Mouse (Mus musculus) lung, postnatal 0 days (tissue): ENCODE data around the gene Apbb1. TPM values are rescaled to one million over a fixed set of nuclear protein-coding genes. Genes with fewer than 3 reads are reported as not detected.
A peak's percentile ranks its signal among the peaks of the same experiment; 100 is the strongest.

Source experiments
- ATAC-seq: fragments of 200-750 bp; cut with Nextera tagmentation; 2 replicates; pipeline ENCODE4 v1.8.0; 2017; ENCODE audit warnings: moderate library complexity
- DNase-seq: peaks from one replicate; pipeline ENCODE4 v3.0.0-alpha.2; 2016; ENCODE audit warnings: low spot score
- H3K27ac ChIP-seq: fragments of 300-500 bp; sonication (generic); 2 replicates; pipeline ENCODE4 v1.5.1; 2014; ENCODE audit warnings: antibody characterized with exemption, mild to moderate bottlenecking, low read length, mixed read lengths
- H3K27me3 ChIP-seq: fragments of 300-500 bp; sonication (generic); replicated peaks from 2 replicates; pipeline ENCODE4 v1.6.1; 2014; ENCODE audit warnings: low read length, mixed read lengths; ENCODE audit not compliant: insufficient read depth
- H3K36me3 ChIP-seq: fragments of 300-500 bp; sonication (generic); 2 replicates; pipeline ENCODE4 v1.6.1; 2014; ENCODE audit warnings: low read length, mixed read lengths; ENCODE audit not compliant: insufficient read depth
- H3K4me1 ChIP-seq: fragments of 300-500 bp; sonication (generic); 2 replicates; pipeline ENCODE4 v1.6.1; 2014; ENCODE audit warnings: antibody characterized with exemption, low read depth, low read length, mixed read lengths; ENCODE audit not compliant: insufficient read depth
- H3K4me2 ChIP-seq: fragments of 300-500 bp; sonication (generic); replicated peaks from 2 replicates; pipeline ENCODE4 v1.6.1; 2014; ENCODE audit warnings: low read depth, mild to moderate bottlenecking, low read length, moderate library complexity, mixed read lengths
- H3K4me3 ChIP-seq: fragments of 300-500 bp; sonication (generic); 2 replicates; pipeline ENCODE4 v1.5.1; 2014; ENCODE audit warnings: low read depth, low read length
- H3K9ac ChIP-seq: fragments of 300-500 bp; sonication (generic); replicated peaks from 2 replicates; pipeline ENCODE4 v1.6.1; 2014; ENCODE audit warnings: low read depth, mild to moderate bottlenecking
- H3K9me3 ChIP-seq: fragments of 300-500 bp; sonication (generic); 2 replicates; pipeline ENCODE4 v1.6.1; 2016; ENCODE audit warnings: low read length, mixed read lengths
- CTCF ChIP-seq: IDR thresholded peaks from 2 replicates; pipeline ENCODE4 v1.5.1; 2016; ENCODE audit warnings: antibody characterized with exemption, mild to moderate bottlenecking
- EP300 ChIP-seq: IDR thresholded peaks from 2 replicates; pipeline ENCODE4 v1.6.1; 2016; ENCODE audit warnings: antibody characterized with exemption, mild to moderate bottlenecking, control low read depth
- WGBS: fragments of 180-500 bp; shearing (Covaris S2); extraction: QIAGEN DNeasy Blood & Tissue Kit; methylation state at CpG from one replicate; pipeline ENCODE4 v1.1.7; 2014; 5-methylcytosine and 5-hydroxymethylcytosine counted together
- polyA plus RNA-seq: library from polyadenylated mRNA; unstranded; fragments of >200 nt; fragmentation: Nextera tagmentation; extraction: Ambion mirVana; gene quantifications from 2 replicates; pipeline ENCODE4 v1.2.1, GENCODE M21; 2015

The Apbb1 gene
- polyA plus RNA-seq, 1 experiment from 2014 or later: 77.6 TPM

DNA sequence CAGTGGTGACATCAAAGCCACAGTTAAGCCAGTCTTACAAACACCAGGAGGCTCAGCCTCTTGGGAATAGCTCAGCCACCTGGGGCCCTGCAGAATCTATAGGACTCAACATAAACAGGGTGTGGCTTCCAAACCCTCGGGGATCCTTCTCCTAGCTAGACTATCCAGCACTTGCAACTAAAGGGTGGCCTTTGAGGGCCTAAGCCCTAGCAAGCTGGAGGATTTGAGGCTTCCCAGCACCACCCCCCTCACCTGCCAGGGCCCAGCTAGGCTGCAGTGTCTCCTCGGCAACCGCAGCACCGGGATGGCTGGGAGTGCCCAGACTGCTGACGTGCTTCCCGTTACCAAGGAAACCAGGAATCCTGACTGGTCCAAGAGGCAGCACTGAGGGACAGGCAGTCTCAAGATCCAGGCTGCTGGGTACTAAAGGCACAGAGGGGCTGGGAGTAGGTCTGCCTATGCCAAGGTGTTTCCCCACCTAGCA, 12.4 kb downstream of the Apbb1 start:
- Histone ChIP-seq H3K27me3 (no peaks in the 10 kb centered on the region), H3K36me3 (peaks cover 8% of the 10 kb centered on the region; the same call in 1 of the 2 replicates), H3K4me2 (no peak overlapping the region), H3K4me1 (no peaks in the 10 kb centered on the region), H3K9me3 (no peaks in the 10 kb centered on the region), H3K9ac (no peak overlapping the region), H3K27ac (no peak overlapping the region), H3K4me3 (no peak overlapping the region)
- ATAC-seq (peak; percentile 78), DNase-seq (peak; percentile 46)
- WGBS: 15% methylated on average over 6 of the region's 6 CpGs
- TF ChIP-seq CTCF (no peak), EP300 (no peak)

DNA sequence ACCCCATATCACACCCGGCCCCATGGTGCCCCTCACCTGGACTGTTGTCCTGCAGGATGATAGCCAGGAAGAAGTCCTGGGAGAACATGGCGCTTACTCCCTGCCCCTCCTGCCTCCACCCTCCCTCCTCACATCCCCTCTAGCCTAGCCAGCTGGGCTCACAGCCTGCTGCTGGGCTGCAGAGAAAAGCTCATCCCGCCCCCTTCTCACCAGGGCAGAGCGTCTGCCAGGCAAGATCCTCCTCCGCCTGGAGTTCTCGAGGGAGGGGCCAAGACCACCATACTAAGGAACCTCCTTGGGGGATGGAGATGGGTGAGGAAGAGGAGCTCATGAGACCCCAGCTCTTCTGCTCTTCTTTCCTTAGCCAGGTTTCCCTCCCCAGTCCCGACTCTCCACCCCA, 12.9 kb downstream of the Apbb1 start:
- Histone ChIP-seq H3K36me3 (peaks cover 8% of the 10 kb centered on the region; the same call in 1 of the 2 replicates), H3K4me3 (no peak overlapping the region), H3K9ac (no peak overlapping the region), H3K4me1 (no peaks in the 10 kb centered on the region), H3K27ac (no peak overlapping the region), H3K4me2 (no peak overlapping the region), H3K9me3 (no peaks in the 10 kb centered on the region), H3K27me3 (no peaks in the 10 kb centered on the region)
- TF ChIP-seq EP300 (no peak), CTCF (no peak)
- ATAC-seq (peak; percentile 10; the same call in 1 of the 2 replicates), DNase-seq (no peak)
- WGBS: 39% methylated on average over 7 of the region's 7 CpGs

DNA sequence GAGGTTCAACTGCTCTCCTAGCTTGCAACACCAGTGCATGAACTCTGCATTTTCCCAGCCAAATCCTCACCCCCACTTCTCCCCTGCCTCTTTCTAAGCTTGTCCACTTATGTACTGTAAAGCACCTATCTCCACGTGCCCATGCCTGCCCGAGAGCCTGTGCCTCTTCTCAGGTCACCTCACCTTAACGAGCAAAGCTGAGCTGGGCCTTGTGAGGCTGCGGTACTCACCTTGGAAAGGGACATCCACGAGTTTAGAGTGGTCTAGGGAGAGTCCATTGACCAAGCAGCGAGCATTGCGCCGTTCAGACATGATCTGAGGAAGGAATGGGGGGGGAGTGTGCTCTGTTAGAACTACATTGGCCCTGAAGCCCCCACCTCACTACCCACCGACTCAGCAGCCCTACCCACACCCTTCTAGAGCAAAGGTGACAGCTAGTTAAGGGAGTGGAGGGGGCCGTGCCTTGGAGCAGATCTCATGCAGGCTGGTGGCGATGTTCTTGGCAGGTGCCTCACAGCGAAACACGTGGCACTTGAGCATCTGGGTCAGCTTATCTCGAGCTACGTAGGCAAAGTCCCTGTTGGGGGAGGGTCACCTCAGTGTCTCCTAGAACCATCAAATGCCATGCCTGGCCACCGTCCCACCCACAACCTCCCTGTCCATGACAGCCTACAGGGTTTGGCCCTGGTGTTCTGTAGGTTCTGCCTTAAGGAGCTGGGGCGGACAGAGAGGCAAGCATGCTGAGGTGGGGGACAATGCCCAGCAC, 16.2 kb downstream of the Apbb1 start:
- H3K9ac ChIP-seq: no peak overlapping the region
- no peak overlapping the region for H3K27ac ChIP-seq
- H3K36me3 ChIP-seq: peaks cover 15% of the 10 kb centered on the region
- H3K4me3 ChIP-seq: no peak overlapping the region
- no peak overlapping the region for H3K4me2 ChIP-seq
- ATAC-seq (peak; percentile 26; the same call in 1 of the 2 replicates), DNase-seq (no peak)
- TF ChIP-seq EP300 (no peak), CTCF (no peak)
- H3K9me3 ChIP-seq: no peaks in the 10 kb centered on the region
- 68% methylated on average over 17 of the region's 17 CpGs for WGBS
- H3K27me3 ChIP-seq: no peaks in the 10 kb centered on the region
- H3K4me1 ChIP-seq: no peaks in the 10 kb centered on the region

DNA sequence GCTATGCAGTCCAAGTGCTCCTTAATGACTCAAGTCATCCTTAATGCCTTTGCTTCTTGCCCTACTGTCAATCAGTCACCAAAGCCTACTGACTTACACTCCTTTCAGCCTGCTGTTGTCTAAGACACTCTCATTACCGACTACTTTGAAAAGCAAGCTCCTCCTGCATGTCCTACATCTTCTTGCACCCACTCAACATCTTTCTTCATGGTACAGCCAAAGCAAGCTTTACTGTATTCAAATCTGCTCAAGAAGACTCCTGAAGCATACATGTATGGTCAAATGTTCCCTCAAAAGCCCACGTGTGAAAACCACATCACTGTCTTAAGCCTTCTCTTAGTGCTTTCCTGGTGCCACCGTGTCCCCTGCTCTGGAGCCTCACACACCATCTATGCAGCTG, 18.1 kb downstream of the Apbb1 start:
- WGBS: 74% methylated on average over 3 of the region's 3 CpGs
- no peak overlapping the region for H3K4me2 ChIP-seq
- no peaks in the 10 kb centered on the region for H3K27me3 ChIP-seq
- DNase-seq (no peak), ATAC-seq (no peak)
- no peaks in the 10 kb centered on the region for H3K9me3 ChIP-seq
- no peak overlapping the region for H3K4me3 ChIP-seq
- H3K9ac ChIP-seq: no peak overlapping the region
- H3K27ac ChIP-seq: no peak overlapping the region
- peaks cover 15% of the 10 kb centered on the region for H3K36me3 ChIP-seq
- H3K4me1 ChIP-seq: no peaks in the 10 kb centered on the region
- TF ChIP-seq CTCF: no peak
- TF ChIP-seq EP300: no peak

DNA sequence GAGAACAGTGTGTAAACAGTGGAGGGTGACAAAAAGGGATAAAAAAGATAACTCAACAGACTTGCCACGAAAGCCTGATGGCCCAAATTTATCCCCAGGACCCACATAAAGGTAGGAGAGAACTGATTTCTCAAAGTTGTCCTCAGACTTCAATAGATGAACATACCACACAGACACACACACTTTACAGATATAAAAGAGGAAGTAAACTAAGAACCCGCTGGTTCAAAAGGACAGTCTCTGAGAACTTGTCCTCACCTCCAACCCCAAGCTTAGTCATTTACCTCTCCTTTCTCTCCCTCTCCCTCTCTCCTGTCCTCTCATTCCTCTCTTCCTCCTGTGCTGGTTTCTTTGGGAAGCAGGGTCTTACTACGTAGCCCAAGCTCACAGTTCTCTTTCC, 19.1 kb downstream of the Apbb1 start:
- WGBS: 79% methylated on average over 3 of the region's 3 CpGs
- Histone ChIP-seq H3K36me3 (peaks cover 17% of the 10 kb centered on the region), H3K27me3 (no peaks in the 10 kb centered on the region)

DNA sequence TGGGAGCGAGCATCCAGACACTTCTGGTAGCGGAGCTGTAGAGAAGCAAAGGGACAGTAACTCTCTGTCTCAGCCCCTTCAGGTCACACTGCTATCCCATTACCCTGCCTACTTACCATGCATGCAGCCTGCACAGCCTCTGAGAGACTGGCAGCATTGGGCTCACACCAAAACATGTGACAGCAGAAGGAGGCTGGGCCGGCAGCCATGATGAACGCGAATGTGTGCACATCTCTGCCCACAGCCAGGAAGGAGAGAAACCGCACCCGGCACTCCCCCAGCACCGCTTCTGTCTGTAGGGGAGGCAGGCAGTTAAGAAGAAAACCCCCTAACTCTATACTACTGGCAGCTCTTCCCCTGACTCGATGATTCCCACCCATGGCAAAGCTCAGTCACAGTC, 22.4 kb downstream of the Apbb1 start:
- H3K4me2 ChIP-seq: no peak overlapping the region
- H3K4me1 ChIP-seq: peaks cover 10% of the 10 kb centered on the region; the same call in 1 of the 2 replicates
- TF ChIP-seq EP300: no peak
- no peaks in the 10 kb centered on the region for H3K9me3 ChIP-seq
- H3K27me3 ChIP-seq: no peaks in the 10 kb centered on the region
- no peak overlapping the region for H3K4me3 ChIP-seq
- no peak overlapping the region for H3K27ac ChIP-seq
- ATAC-seq: no peak
- 93% methylated on average over 9 of the region's 9 CpGs for WGBS
- no peak overlapping the region for H3K9ac ChIP-seq
- DNase-seq: no peak
- H3K36me3 ChIP-seq: peaks cover 10% of the 10 kb centered on the region; the same call in 1 of the 2 replicates

More for the DNA sequence above, 19.1 kb downstream of the Apbb1 start:
- TF ChIP-seq EP300 (no peak), CTCF (no peak)
- ATAC-seq: no peak
- Histone ChIP-seq H3K4me3 (no peak overlapping the region), H3K27ac (no peak overlapping the region), H3K9me3 (no peaks in the 10 kb centered on the region), H3K4me1 (no peaks in the 10 kb centered on the region), H3K4me2 (no peak overlapping the region), H3K9ac (no peak overlapping the region)
- no peak for DNase-seq
